Mouse (Mus musculus): ENCODE data around the gene Rps15.

GRCm38 (mm10) chr10:80324120-80325037 lies 32.1 kb downstream of the Rps15 start:
- no peak for TF ChIP-seq CTCF (IDR thresholded peaks at IDR 0.05)
- TF ChIP-seq POLR2A (IDR thresholded peaks at IDR 0.05; ENCODE audit: insufficient read depth, low read depth, low read length): no peak
- TF ChIP-seq EP300 (IDR thresholded peaks at IDR 0.05; ENCODE audit: insufficient read depth, low read depth, low read length): no peak
